Mouse (Mus musculus) intestine, postnatal 0 days (tissue): Measurements from ENCODE around the gene Klf13. TPM values are rescaled to one million over a fixed set of nuclear protein-coding genes. Genes with fewer than 3 reads are reported as not detected.

Experiments
- ATAC-seq: fragments of 200-750 bp; cut with Nextera tagmentation; 2 replicates; pipeline ENCODE4 v1.8.0; 2017; ENCODE audit warnings: mild to moderate bottlenecking, moderate TSS enrichment, moderate library complexity
- H3K27ac ChIP-seq: fragments of 300-500 bp; sonication (generic); 2 replicates; pipeline ENCODE4 v1.5.1; 2014; ENCODE audit warnings: mild to moderate bottlenecking, low read depth, low read length, moderate library complexity
- H3K27me3 ChIP-seq: fragments of 300-500 bp; sonication (generic); replicated peaks from 2 replicates; pipeline ENCODE4 v1.6.1; 2014; ENCODE audit warnings: low read length, mixed read lengths; ENCODE audit not compliant: control insufficient read depth, insufficient read depth
- H3K36me3 ChIP-seq: fragments of 300-500 bp; sonication (generic); 2 replicates; pipeline ENCODE4 v1.6.1; 2014; ENCODE audit warnings: mild to moderate bottlenecking, moderate library complexity; ENCODE audit not compliant: control insufficient read depth, insufficient read depth
- H3K4me1 ChIP-seq: fragments of 300-500 bp; sonication (generic); replicated peaks from 2 replicates; pipeline ENCODE4 v1.6.1; 2014; ENCODE audit warnings: antibody characterized with exemption, low read length, mixed read lengths; ENCODE audit not compliant: control insufficient read depth, insufficient read depth
- H3K4me2 ChIP-seq: fragments of 300-500 bp; sonication (generic); replicated peaks from 2 replicates; pipeline ENCODE4 v1.6.1; 2014; ENCODE audit warnings: low read depth, mild to moderate bottlenecking, moderate library complexity
- H3K4me3 ChIP-seq: fragments of 300-500 bp; sonication (generic); 2 replicates; pipeline ENCODE4 v1.5.1; 2014; ENCODE audit warnings: low read depth, low read length
- H3K9ac ChIP-seq: fragments of 300-500 bp; sonication (generic); 2 replicates; pipeline ENCODE4 v1.6.1; 2014; ENCODE audit warnings: mild to moderate bottlenecking, low read depth, low read length
- H3K9me3 ChIP-seq: fragments of 300-500 bp; sonication (generic); 2 replicates; pipeline ENCODE4 v1.6.1; 2016; ENCODE audit warnings: mixed run types; ENCODE audit not compliant: control insufficient read depth
- CTCF ChIP-seq: sonication (generic); IDR thresholded peaks from 2 replicates; pipeline ENCODE4 v1.5.1; 2016; ENCODE audit warnings: low read depth, mild to moderate bottlenecking, control low read depth, antibody characterized with exemption, moderate library complexity
- WGBS: fragments of 180-500 bp; shearing (Covaris S2); extraction: QIAGEN DNeasy Blood & Tissue Kit; methylation state at CpG from one replicate; pipeline ENCODE4 v1.1.7; 2014; 5-methylcytosine and 5-hydroxymethylcytosine counted together
- polyA plus RNA-seq: library from polyadenylated mRNA; unstranded; fragments of >200 nt; fragmentation: Nextera tagmentation; extraction: Ambion mirVana; gene quantifications from 2 replicates; pipeline ENCODE4 v1.2.1, GENCODE M21; 2015

The Klf13 gene
- polyA plus RNA-seq, 1 experiment from 2014 or later: 19.3 TPM

- Histone ChIP-seq H3K9ac (peak overlapping the region; percentile 92), H3K4me3 (peak overlapping the region; percentile 80), H3K9me3 (no peaks in the 10 kb centered on the region), H3K36me3 (no peaks in the 10 kb centered on the region), H3K4me2 (peak overlapping the region; percentile 95), H3K27me3 (no peaks in the 10 kb centered on the region), H3K27ac (peak overlapping the region; percentile 100), H3K4me1 (0 out of 2 replicates have a peak, but pooled peaks cover 3% of the 10 kb centered on the region)
- no peak for ATAC-seq
- TF ChIP-seq CTCF: peak; percentile 59
- 1% methylated on average over 34 of the region's 34 CpGs for WGBS
Measured at GRCm38 (mm10) chr7:63936188-63936985, 2.3 kb downstream of the Klf13 start.

GRCm38 (mm10) chr7:63935809-63936187 lies 2.9 kb downstream of the Klf13 start:
- 33% methylated on average over 8 of the region's 8 CpGs for WGBS
- Histone ChIP-seq H3K27ac (no peak overlapping the region), H3K9ac (peak overlapping the region; percentile 92; the same call in 1 of the 2 replicates), H3K4me3 (peak overlapping the region; percentile 80), H3K27me3 (no peaks in the 10 kb centered on the region), H3K36me3 (no peaks in the 10 kb centered on the region), H3K4me2 (peak overlapping the region; percentile 95), H3K4me1 (0 out of 2 replicates have a peak, but pooled peaks cover 3% of the 10 kb centered on the region), H3K9me3 (no peaks in the 10 kb centered on the region)
- TF ChIP-seq CTCF: no peak
- no peak for ATAC-seq

GRCm38 (mm10) chr7:63934530-63934929 lies 4.2 kb downstream of the Klf13 start:
- WGBS: 89% methylated on average over 1 of the region's 1 CpGs
- no peak for ATAC-seq
- Histone ChIP-seq H3K27me3 (no peaks in the 10 kb centered on the region), H3K4me3 (no peak overlapping the region), H3K9me3 (no peaks in the 10 kb centered on the region), H3K9ac (no peak overlapping the region), H3K27ac (no peak overlapping the region), H3K4me1 (0 out of 2 replicates have a peak, but pooled peaks cover 3% of the 10 kb centered on the region), H3K4me2 (no peak overlapping the region), H3K36me3 (no peaks in the 10 kb centered on the region)
- no peak for TF ChIP-seq CTCF

GRCm38 (mm10) chr7:63933905-63934304 lies 4.8 kb downstream of the Klf13 start:
- no peak for TF ChIP-seq CTCF
- Histone ChIP-seq H3K36me3 (no peaks in the 10 kb centered on the region), H3K27ac (no peak overlapping the region), H3K4me1 (0 out of 2 replicates have a peak, but pooled peaks cover 3% of the 10 kb centered on the region), H3K9ac (no peak overlapping the region), H3K27me3 (no peaks in the 10 kb centered on the region), H3K4me3 (no peak overlapping the region), H3K4me2 (no peak overlapping the region), H3K9me3 (no peaks in the 10 kb centered on the region)
- WGBS: 90% methylated on average over 6 of the region's 6 CpGs
- ATAC-seq: no peak

- 58% methylated on average over 3 of the region's 3 CpGs for WGBS
- H3K36me3 ChIP-seq: no peaks in the 10 kb centered on the region
Measured at GRCm38 (mm10) chr7:63932461-63932860, 6.3 kb downstream of the Klf13 start.

GRCm38 (mm10) chr7:63930766-63931165 lies 7.9 kb downstream of the Klf13 start:
- no peak overlapping the region for H3K4me3 ChIP-seq
- no peak for TF ChIP-seq CTCF
- H3K9ac ChIP-seq: no peak overlapping the region
- H3K27me3 ChIP-seq: no peaks in the 10 kb centered on the region
- H3K36me3 ChIP-seq: no peaks in the 10 kb centered on the region
- peaks cover 6% of the 10 kb centered on the region for H3K4me1 ChIP-seq
- 67% methylated on average over 5 of the region's 5 CpGs for whole genome bisulfite sequencing
- H3K4me2 ChIP-seq: no peak overlapping the region
- H3K27ac ChIP-seq: no peak overlapping the region
- ATAC-seq: no peak
- no peaks in the 10 kb centered on the region for H3K9me3 ChIP-seq

More at GRCm38 (mm10) chr7:63932461-63932860, 6.3 kb downstream of the Klf13 start:
- no peak for TF ChIP-seq CTCF
- Histone ChIP-seq H3K4me3 (no peak overlapping the region), H3K9ac (no peak overlapping the region), H3K9me3 (no peaks in the 10 kb centered on the region), H3K4me2 (no peak overlapping the region), H3K4me1 (0 out of 2 replicates have a peak, but pooled peaks cover 3% of the 10 kb centered on the region), H3K27me3 (no peaks in the 10 kb centered on the region), H3K27ac (no peak overlapping the region)
- no peak for ATAC-seq
